Mouse (Mus musculus) bone marrow, adult 2 months (tissue): Measurements from ENCODE around the gene Mrpl34. TPM values are rescaled to one million over a fixed set of nuclear protein-coding genes. Genes with fewer than 3 reads are reported as not detected.
A peak's percentile ranks its signal among the peaks of the same experiment; 100 is the strongest.

ENCODE experiments used
- H3K27ac ChIP-seq: fragments of 200-500 bp; 2 replicates; pipeline ENCODE4 v1.5.1; 2012; ENCODE audit warnings: low read depth, mild to moderate bottlenecking, control low read depth, inconsistent platforms, low read length; ENCODE audit not compliant: control insufficient read depth, poor library complexity, insufficient read depth
- H3K4me1 ChIP-seq: fragments of 200-500 bp; 2 replicates; pipeline ENCODE4 v1.6.1; 2011; ENCODE audit warnings: low read length; ENCODE audit not compliant: control insufficient read depth, insufficient read depth
- H3K4me3 ChIP-seq: fragments of 200-500 bp; replicated peaks from 2 replicates; pipeline ENCODE3; 2011; ENCODE audit warnings: mild to moderate bottlenecking, low read depth, low read length, control low read depth; ENCODE audit not compliant: control insufficient read depth
- CTCF ChIP-seq: fragments of 200-500 bp; IDR thresholded peaks from 2 replicates; pipeline ENCODE4 v1.5.1; 2011; ENCODE audit warnings: low read length, control low read depth; ENCODE audit not compliant: control insufficient read depth, insufficient read depth
- POLR2A ChIP-seq: fragments of 200-500 bp; IDR thresholded peaks from 2 replicates; pipeline ENCODE4 v1.6.1; 2011; ENCODE audit warnings: low read depth, mild to moderate bottlenecking, control low read depth, low read length, borderline replicate concordance; ENCODE audit not compliant: control insufficient read depth
- WGBS: fragments of 180-500 bp; shearing (Covaris S2); methylation state at CpG from one replicate; pipeline ENCODE4 v1.1.7; 2018; 5-methylcytosine and 5-hydroxymethylcytosine counted together
- polyA plus RNA-seq: library from polyadenylated mRNA; stranded (reverse); fragments of >200 nt; gene quantifications from 2 replicates; pipeline ENCODE4 v1.2.4, GENCODE M21; 2011; ENCODE audit warnings: low replicate concordance; ENCODE audit not compliant: missing spikeins, insufficient read depth, insufficient read length

Mrpl34 gene
- polyA plus RNA-seq, 1 experiment, result 42.9 TPM

- Histone ChIP-seq H3K4me1 (peaks cover 3% of the 10 kb centered on the region), H3K4me3 (no peak overlapping the region), H3K27ac (no peak overlapping the region)
- WGBS, result 93% methylated on average over 19 of the region's 19 CpGs
- TF ChIP-seq POLR2A, result no peak
Observed at GRCm38 (mm10) chr8:71484736-71485135, 20.0 kb downstream of the Mrpl34 start.

GRCm38 (mm10) chr8:71485142-71486135 lies 20.7 kb downstream of the Mrpl34 start, which contains the start of gene Ano8:
Gene Ano8, minus strand, starts transcription at chr8:71485963.
- TF ChIP-seq POLR2A (0 out of 2 replicates have a peak, but pooled peaks have one; percentile 0), CTCF (no peak)
- Histone ChIP-seq H3K4me1 (peaks cover 3% of the 10 kb centered on the region), H3K4me3 (peak within 1 kb of the TSS; percentile 62), H3K27ac (peak within 1 kb of the TSS; percentile 39)
- 5% methylated on average over 58 of the region's 58 CpGs for WGBS

- 15% methylated on average over 7 of the region's 7 CpGs for WGBS
- H3K27ac ChIP-seq, result no peak overlapping the region
- H3K4me1 ChIP-seq, result peaks cover 3% of the 10 kb centered on the region
- TF ChIP-seq POLR2A (no peak), CTCF (no peak)
- no peak overlapping the region for H3K4me3 ChIP-seq
Observed at GRCm38 (mm10) chr8:71486136-71486529, 21.4 kb downstream of the Mrpl34 start.

GRCm38 (mm10) chr8:71487691-71488445 lies 23.1 kb downstream of the Mrpl34 start, which contains the start of gene Gtpbp3:
Gene Gtpbp3, plus strand, starts transcription at chr8:71488103.
- H3K27ac ChIP-seq, result peak within 1 kb of the TSS; percentile 69
- H3K4me1 ChIP-seq, result peaks cover 3% of the 10 kb centered on the region
- TF ChIP-seq POLR2A, result no peak; the same call in 1 of the 2 replicates
- peak within 1 kb of the TSS; percentile 85 for H3K4me3 ChIP-seq
- under 1% methylated on average over 33 of the region's 33 CpGs for WGBS

- no peak for TF ChIP-seq CTCF
- TF ChIP-seq POLR2A, result no peak
- WGBS, result under 1% methylated on average over 22 of the region's 22 CpGs
- H3K4me1 ChIP-seq, result peaks cover 3% of the 10 kb centered on the region
- peak overlapping the region; percentile 85 for H3K4me3 ChIP-seq
- peak overlapping the region; percentile 69; the same call in 1 of the 2 replicates for H3K27ac ChIP-seq
Observed at GRCm38 (mm10) chr8:71488454-71488853, 23.7 kb downstream of the Mrpl34 start.

GRCm38 (mm10) chr8:71495039-71495438 lies 30.3 kb downstream of the Mrpl34 start:
- H3K4me1 ChIP-seq, result no peaks in the 10 kb centered on the region
- WGBS, result 29% methylated on average over 16 of the region's 16 CpGs
- H3K4me3 ChIP-seq, result no peak overlapping the region

GRCm38 (mm10) chr8:71495811-71496210 lies 31.1 kb downstream of the Mrpl34 start:
- WGBS, result 83% methylated on average over 5 of the region's 5 CpGs
- no peak overlapping the region for H3K27ac ChIP-seq

More at GRCm38 (mm10) chr8:71495039-71495438, 30.3 kb downstream of the Mrpl34 start:
- TF ChIP-seq CTCF (peak; percentile 82), POLR2A (0 out of 2 replicates have a peak, but pooled peaks have one; percentile 27)
- H3K27ac ChIP-seq, result no peak overlapping the region

GRCm38 (mm10) chr8:71496481-71496880 lies 31.7 kb downstream of the Mrpl34 start:
- TF ChIP-seq POLR2A, result no peak
- no peak for TF ChIP-seq CTCF
- Histone ChIP-seq H3K4me3 (no peak overlapping the region), H3K4me1 (no peaks in the 10 kb centered on the region), H3K27ac (no peak overlapping the region)
- WGBS, result 67% methylated on average over 11 of the region's 11 CpGs

More at GRCm38 (mm10) chr8:71495811-71496210, 31.1 kb downstream of the Mrpl34 start:
- TF ChIP-seq CTCF (no peak), POLR2A (no peak)
- H3K4me3 ChIP-seq, result no peak overlapping the region
- H3K4me1 ChIP-seq, result no peaks in the 10 kb centered on the region
